Mouse (Mus musculus): ENCODE measurements around the gene Ube2ql1.

GRCm38 (mm10) chr13:69768152-69768551, 28.5 kb upstream of the Ube2ql1 start:
- TF ChIP-seq CTCF (IDR thresholded peaks at IDR 0.05): no peak
- TF ChIP-seq EP300 (IDR thresholded peaks at IDR 0.05): no peak
